Mouse (Mus musculus) liver, embryonic 15.5 days (tissue): ENCODE results near the gene Map2k6. TPM values are rescaled to one million over a fixed set of nuclear protein-coding genes. Genes with fewer than 3 reads are reported as not detected.

Source experiments
- ATAC-seq: fragments of 200-750 bp; cut with Nextera tagmentation; 2 replicates; pipeline ENCODE4 v1.8.0; 2017; ENCODE audit warnings: moderate number of reproducible peaks, mild to moderate bottlenecking, moderate library complexity; ENCODE audit not compliant: insufficient read depth
- H3K27ac ChIP-seq: fragments of 300-500 bp; sonication (generic); replicated peaks from 2 replicates; pipeline ENCODE4 v1.5.1; 2015; ENCODE audit warnings: mild to moderate bottlenecking, inconsistent platforms
- H3K27me3 ChIP-seq: fragments of 300-500 bp; sonication (generic); 2 replicates; pipeline ENCODE4 v1.6.1; 2015; ENCODE audit warnings: mild to moderate bottlenecking, inconsistent platforms
- H3K36me3 ChIP-seq: fragments of 300-500 bp; sonication (generic); replicated peaks from 2 replicates; pipeline ENCODE4 v1.6.1; 2015; ENCODE audit warnings: moderate library complexity, mild to moderate bottlenecking, inconsistent platforms
- H3K4me1 ChIP-seq: fragments of 300-500 bp; sonication (generic); replicated peaks from 2 replicates; pipeline ENCODE4 v1.6.1; 2015; ENCODE audit warnings: inconsistent platforms
- H3K4me2 ChIP-seq: fragments of 300-500 bp; sonication (generic); 2 replicates; pipeline ENCODE4 v1.6.1; 2015; ENCODE audit warnings: moderate library complexity, mild to moderate bottlenecking, inconsistent platforms
- H3K4me3 ChIP-seq: fragments of 300-500 bp; sonication (generic); replicated peaks from 2 replicates; pipeline ENCODE4 v1.5.1; 2015; ENCODE audit warnings: mild to moderate bottlenecking, inconsistent platforms
- H3K9ac ChIP-seq: fragments of 300-500 bp; sonication (generic); 2 replicates; pipeline ENCODE4 v1.6.1; 2015; ENCODE audit warnings: moderate library complexity, mild to moderate bottlenecking, inconsistent platforms
- H3K9me3 ChIP-seq: fragments of 300-500 bp; sonication (generic); replicated peaks from 2 replicates; pipeline ENCODE4 v1.6.1; 2016; ENCODE audit warnings: inconsistent platforms
- WGBS: fragments of 180-500 bp; shearing (Covaris S2); methylation state at CpG from one replicate; pipeline ENCODE4 v1.1.7; 2015; ENCODE audit warnings: mixed read lengths; ENCODE audit not compliant: insufficient replicate concordance; 5-methylcytosine and 5-hydroxymethylcytosine counted together
- polyA plus RNA-seq: library from polyadenylated mRNA; unstranded; fragments of >200 nt; fragmentation: Nextera tagmentation; extraction: Ambion mirVana; gene quantifications from 2 replicates; pipeline ENCODE4 v1.2.1, GENCODE M21; 2015

Map2k6 gene
- polyA plus RNA-seq, 1 experiment from 2014 or later, result 4.9 TPM

GRCm38 (mm10) chr11:110563801-110564200 is 164.9 kb downstream of the Map2k6 start:
- Histone ChIP-seq H3K4me1 (no peaks in the 10 kb centered on the region), H3K36me3 (no peaks in the 10 kb centered on the region), H3K9me3 (no peaks in the 10 kb centered on the region), H3K27me3 (no peaks in the 10 kb centered on the region), H3K9ac (no peak overlapping the region), H3K4me2 (no peak overlapping the region), H3K4me3 (no peak overlapping the region), H3K27ac (no peak overlapping the region)
- 41% methylated on average over 10 of the region's 10 CpGs for WGBS
- no peak for ATAC-seq

- Histone ChIP-seq H3K27me3 (no peaks in the 10 kb centered on the region), H3K9me3 (no peaks in the 10 kb centered on the region), H3K4me3 (no peak overlapping the region), H3K9ac (no peak overlapping the region), H3K27ac (no peak overlapping the region), H3K4me1 (no peaks in the 10 kb centered on the region), H3K4me2 (no peak overlapping the region), H3K36me3 (no peaks in the 10 kb centered on the region)
- WGBS, result 48% methylated on average over 7 of the region's 7 CpGs
- no peak for ATAC-seq
Observed at GRCm38 (mm10) chr11:110566307-110566706, 167.4 kb downstream of the Map2k6 start.

- Histone ChIP-seq H3K9me3 (no peaks in the 10 kb centered on the region), H3K36me3 (no peaks in the 10 kb centered on the region), H3K4me3 (no peak overlapping the region), H3K4me1 (no peaks in the 10 kb centered on the region), H3K27me3 (no peaks in the 10 kb centered on the region), H3K27ac (no peak overlapping the region), H3K4me2 (no peak overlapping the region), H3K9ac (no peak overlapping the region)
- no peak for ATAC-seq
- WGBS, result 41% methylated on average over 10 of the region's 10 CpGs
Observed at GRCm38 (mm10) chr11:110572548-110572947, 173.6 kb downstream of the Map2k6 start.

Other genes with a start within 250 kb of the Map2k6 start
- 1.1 and 1.2 TPM in 2 replicates for gene Abca9, start 230.9 kb upstream of the Map2k6 start, polyA plus RNA-seq
- gene Abca6, start 147.3 kb upstream of the Map2k6 start, polyA plus RNA-seq, result 6.3 and 6.9 TPM in 2 replicates
- 0.55 and 0.86 TPM in 2 replicates for gene Abca5, start 61.4 kb upstream of the Map2k6 start, polyA plus RNA-seq